Mouse (Mus musculus): ENCODE measurements around the gene Prlr.

DNA sequence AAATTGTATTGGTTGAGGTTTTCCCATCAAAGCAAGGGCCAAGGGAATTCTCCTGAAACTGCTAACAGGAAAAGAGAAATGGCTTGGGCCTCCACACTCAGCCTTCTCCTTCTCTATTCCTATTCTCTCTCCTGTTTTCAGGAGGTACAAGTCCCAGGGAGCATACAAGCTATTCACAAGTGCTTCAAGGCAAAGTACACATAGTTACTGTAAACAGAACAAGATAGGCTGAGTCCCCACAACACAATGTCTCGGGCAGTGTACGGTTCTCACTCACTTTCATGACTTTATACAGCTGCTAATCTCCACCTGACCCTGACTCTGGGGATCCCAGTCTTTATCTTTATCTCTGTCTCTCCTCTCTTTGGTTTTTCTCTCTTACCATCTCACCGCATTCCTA lies 198.4 kb downstream of the Prlr start:
- TF ChIP-seq CTCF (IDR thresholded peaks at IDR 0.05; ENCODE audit: low read depth), result no peak
- TF ChIP-seq EP300 (IDR thresholded peaks at IDR 0.05; ENCODE audit: low read depth), result no peak

Measured in liver, postnatal 0 days (tissue).